Mouse (Mus musculus): ENCODE data around the gene Btg1-ps2. TPM values are rescaled to one million over a fixed set of nuclear protein-coding genes. Genes with fewer than 3 reads are reported as not detected.

Btg1-ps2 gene
- not detected for total RNA-seq (2023)

DNA sequence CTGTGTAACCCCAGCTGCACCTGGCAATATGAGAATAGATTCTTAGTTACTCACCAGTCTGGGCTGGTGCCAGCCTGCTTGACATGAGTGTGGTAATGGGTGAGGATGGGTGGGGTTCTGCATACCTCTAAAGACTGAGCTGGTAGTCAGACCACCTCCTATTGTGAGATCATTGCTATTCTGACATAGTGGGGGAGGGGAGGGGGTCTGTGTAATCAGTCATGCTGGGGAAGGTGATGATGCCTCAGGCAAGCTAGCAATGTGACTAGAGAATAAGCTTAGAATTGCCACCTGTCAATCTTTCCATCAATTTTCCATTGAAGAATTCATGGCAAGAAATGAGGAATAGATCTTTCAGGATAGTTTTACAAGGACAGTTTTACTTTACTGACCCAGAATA is at the start of gene Btg1-ps2:
TSS of gene Btg1-ps2 (minus strand) at position 101 of the 400 bp plus-strand sequence.

DNA sequence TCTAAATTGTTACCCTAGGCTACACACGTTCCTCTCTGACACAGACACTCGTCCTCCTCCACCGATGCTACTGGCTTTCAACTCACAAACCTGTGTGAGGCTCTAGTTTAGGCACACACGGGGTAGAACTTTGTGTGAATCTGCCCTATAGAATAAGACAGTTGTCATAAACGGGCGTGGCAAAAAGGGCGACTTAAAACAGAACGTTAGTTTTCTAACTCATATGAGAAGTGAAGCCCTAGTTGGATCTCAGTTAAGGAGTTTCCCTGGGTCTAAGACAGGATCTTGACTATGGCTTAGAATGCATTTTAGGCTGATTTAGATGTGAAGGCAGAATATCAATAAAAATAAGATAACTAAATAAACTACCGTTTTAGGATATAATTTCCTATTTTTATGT is 42.1 kb upstream of the Btg1-ps2 start, which contains the start of gene Rhox11:
TSS of gene Rhox11 (minus strand) at position 101 of the 400 bp plus-strand sequence.

DNA sequence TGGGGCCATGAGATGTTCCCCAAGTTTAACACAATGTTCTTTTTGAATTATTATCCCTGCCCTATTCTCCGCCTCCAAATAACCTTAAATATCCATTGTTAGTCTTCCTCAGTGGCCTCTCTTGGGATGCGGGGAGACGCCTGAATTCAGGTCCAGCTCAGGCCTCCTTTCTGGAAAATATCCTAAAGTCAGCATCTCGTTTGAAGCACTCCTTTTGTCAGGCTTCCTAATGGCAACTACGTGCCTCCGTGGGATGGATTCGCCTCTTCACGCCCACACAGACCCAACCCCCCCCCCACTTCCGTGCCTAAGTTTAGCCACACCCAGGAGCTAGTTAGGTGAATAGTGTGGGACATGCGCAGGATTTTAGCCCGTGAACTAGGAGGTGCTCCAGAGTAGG is 23.3 kb upstream of the Btg1-ps2 start, which contains the start of gene Rhox10:
TSS of gene Rhox10 (plus strand) at position 301 of the 400 bp plus-strand sequence.

DNA sequence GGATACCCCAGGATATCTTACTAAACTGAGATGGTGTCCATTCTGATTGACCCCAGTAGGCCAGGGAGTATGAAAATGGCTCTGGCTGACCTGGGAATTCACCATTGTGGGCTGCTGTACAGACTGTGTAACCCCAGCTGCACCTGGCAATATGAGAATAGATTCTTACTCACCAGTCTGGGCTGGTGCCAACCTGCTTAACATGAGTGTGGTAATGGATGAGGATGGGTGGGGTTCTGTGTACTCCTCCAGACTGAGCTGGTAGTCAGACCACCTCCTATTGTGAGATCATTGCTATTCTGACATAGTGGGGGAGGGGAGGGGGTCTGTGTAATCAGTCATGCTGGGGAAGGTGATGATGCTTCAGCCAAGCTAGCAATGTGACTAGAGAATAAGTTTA is 24.3 kb downstream of the Btg1-ps2 start, which contains the start of gene Btg1-ps1:
TSS of gene Btg1-ps1 (minus strand) at position 219 of the 400 bp plus-strand sequence.

Other genes starting within 250 kb of the Btg1-ps2 start
- not detected for gene Rhox5, start 238.3 kb downstream of the Btg1-ps2 start, total RNA-seq (2023)
- not detected for gene Rhox6, start 216.2 kb downstream of the Btg1-ps2 start, total RNA-seq (2023)
- gene Rhox7a, start 211.4 kb downstream of the Btg1-ps2 start, total RNA-seq (2023), result not detected
- not detected for gene Rhox8, start 164.2 kb downstream of the Btg1-ps2 start, total RNA-seq (2023)
- not detected for gene Rhox7b, start 145.9 kb downstream of the Btg1-ps2 start, total RNA-seq (2023)
- gene Rhox9, start 141.3 kb downstream of the Btg1-ps2 start, total RNA-seq (2023), result not detected
- gene Btg1-ps1, start 24.3 kb downstream of the Btg1-ps2 start, total RNA-seq (2023), result not detected
- gene Rhox10, start 23.4 kb upstream of the Btg1-ps2 start, total RNA-seq (2023), result not detected
- not detected for gene Rhox11, start 42.0 kb upstream of the Btg1-ps2 start, total RNA-seq (2023)
- gene Rhox12, start 67.8 kb upstream of the Btg1-ps2 start, total RNA-seq (2023), result not detected
- gene Rhox13, start 78.1 kb upstream of the Btg1-ps2 start, total RNA-seq (2023), result not detected
- 30.3 TPM for gene Zbtb33, start 146.7 kb upstream of the Btg1-ps2 start, total RNA-seq (2023)
- not detected for gene Tmem255a, start 209.3 kb upstream of the Btg1-ps2 start, total RNA-seq (2023)

Data from CD8-positive naive resting alpha-beta T cell, adult 57 days (primary cell).